Mouse (Mus musculus) E14TG2a.4 (cell line): Measurements from ENCODE around the gene Gm10354.
"Not testable (repeated sequence)": the region's sequence is repeated elsewhere in the genome, so short reads cannot be mapped to it uniquely, and the experiment has no call there.

Source experiments
- CTCF ChIP-seq: conservative IDR thresholded peaks from 2 replicates; pipeline ENCODE4 v1.5.1; 2014; ENCODE audit warnings: low read length
- NANOG ChIP-seq: IDR thresholded peaks from 2 replicates; pipeline ENCODE4 v1.6.1; 2014; ENCODE audit warnings: borderline replicate concordance, low read length, mixed read lengths

DNA sequence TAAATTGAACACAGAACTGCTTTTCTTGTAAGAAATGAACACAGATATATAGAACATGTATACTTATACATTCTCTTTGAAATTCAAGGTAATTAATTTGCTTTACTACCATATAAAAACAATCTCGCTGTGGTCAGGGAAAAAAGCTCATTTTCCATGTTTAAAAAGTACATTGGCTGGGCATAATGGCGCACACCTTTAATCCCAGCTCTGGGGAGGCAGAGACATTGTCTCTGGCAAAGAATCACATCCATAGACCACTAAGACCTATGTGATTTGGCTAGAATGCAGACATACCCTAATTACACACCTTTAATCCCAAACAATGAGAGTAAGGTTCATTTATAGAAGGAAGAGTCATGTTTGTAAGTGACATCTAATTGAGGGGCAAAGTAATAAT, 41.3 kb upstream of the Gm10354 start:
- not testable (repeated sequence) for TF ChIP-seq CTCF, NANOG
